Mouse (Mus musculus): ENCODE measurements around the gene Ksr2. TPM values are rescaled to one million over a fixed set of nuclear protein-coding genes. Genes with fewer than 3 reads are reported as not detected.

Ksr2 gene
- polyA plus RNA-seq, 1 experiment from 2014 or later, result 1.4 TPM

DNA sequence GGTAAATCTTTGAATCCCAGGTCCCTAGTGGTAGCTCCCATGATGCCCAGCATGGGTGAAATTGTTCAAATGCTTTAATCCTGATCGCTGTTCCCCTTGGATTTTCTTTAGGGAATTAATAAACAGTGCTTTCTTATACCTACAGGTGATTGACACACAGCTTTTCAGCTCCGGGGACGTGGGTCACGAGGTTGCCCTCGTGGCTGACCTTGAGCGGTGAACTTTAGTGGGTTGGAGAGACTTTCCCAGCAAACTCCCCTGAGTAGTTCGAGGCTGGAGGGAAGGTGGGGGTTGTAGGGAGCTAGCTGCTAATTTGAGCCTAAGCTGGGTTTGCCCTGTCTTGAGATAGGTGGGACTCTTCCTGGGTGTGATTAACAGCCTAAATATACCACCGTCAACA is 41.7 kb downstream of the Ksr2 start:
- no peak for ATAC-seq (ENCODE audit: insufficient read depth, low FRiP score, low TSS enrichment)
- no peak for DNase-seq (ENCODE audit: low spot score)

DNA sequence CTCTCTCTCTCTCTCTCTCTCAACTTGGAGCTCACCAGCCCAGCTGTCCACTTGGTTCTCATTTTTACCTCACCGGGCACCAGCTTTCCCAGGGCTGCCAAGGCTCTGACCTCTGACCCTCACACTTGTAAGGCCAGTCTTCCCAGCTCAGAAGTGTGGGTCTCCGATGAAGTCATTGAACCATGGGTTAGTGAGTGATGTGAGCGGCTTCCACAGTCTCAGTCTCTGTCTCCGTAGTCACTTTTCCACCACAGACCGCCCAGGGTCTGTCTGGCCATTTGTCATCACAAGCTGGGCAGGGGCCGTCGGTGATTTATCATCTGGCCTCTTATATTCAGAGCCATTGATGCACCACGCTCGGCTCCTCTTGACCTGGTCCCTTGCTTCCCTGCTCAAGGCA is 43.3 kb downstream of the Ksr2 start:
- H3K27me3 ChIP-seq (ENCODE audit: control insufficient read depth, insufficient read depth, low read length), result no peaks in the 10 kb centered on the region
- no peak overlapping the region for H3K9ac ChIP-seq (ENCODE audit: low read length)
- H3K4me2 ChIP-seq (ENCODE audit: low read depth), result no peak overlapping the region
- ATAC-seq (ENCODE audit: insufficient read depth, low FRiP score, low TSS enrichment), result no peak
- WGBS, result 43% methylated on average over 9 of the region's 9 CpGs
- no peak for DNase-seq (ENCODE audit: low spot score)
- H3K27ac ChIP-seq (ENCODE audit: low read depth, low read length), result no peak overlapping the region
- H3K36me3 ChIP-seq (ENCODE audit: control insufficient read depth, insufficient read depth, low read length), result no peaks in the 10 kb centered on the region
- H3K4me1 ChIP-seq (ENCODE audit: control insufficient read depth, insufficient read depth, low read length), result no peaks in the 10 kb centered on the region
- peaks cover 3% of the 10 kb centered on the region; the same call in 1 of the 2 replicates for H3K9me3 ChIP-seq (ENCODE audit: control insufficient read depth, low read length)
- no peak overlapping the region for H3K4me3 ChIP-seq (ENCODE audit: low read depth, low read length)

More for the DNA sequence above, 41.7 kb downstream of the Ksr2 start:
- no peaks in the 10 kb centered on the region for H3K27me3 ChIP-seq (ENCODE audit: control insufficient read depth, insufficient read depth, low read length)
- no peak overlapping the region for H3K4me3 ChIP-seq (ENCODE audit: low read depth, low read length)
- H3K27ac ChIP-seq (ENCODE audit: low read depth, low read length), result no peak overlapping the region
- H3K9ac ChIP-seq (ENCODE audit: low read length), result no peak overlapping the region
- no peaks in the 10 kb centered on the region for H3K9me3 ChIP-seq (ENCODE audit: control insufficient read depth, low read length)
- H3K36me3 ChIP-seq (ENCODE audit: control insufficient read depth, insufficient read depth, low read length), result no peaks in the 10 kb centered on the region
- 83% methylated on average over 8 of the region's 8 CpGs for WGBS
- H3K4me1 ChIP-seq (ENCODE audit: control insufficient read depth, insufficient read depth, low read length), result no peaks in the 10 kb centered on the region
- no peak overlapping the region for H3K4me2 ChIP-seq (ENCODE audit: low read depth)

DNA sequence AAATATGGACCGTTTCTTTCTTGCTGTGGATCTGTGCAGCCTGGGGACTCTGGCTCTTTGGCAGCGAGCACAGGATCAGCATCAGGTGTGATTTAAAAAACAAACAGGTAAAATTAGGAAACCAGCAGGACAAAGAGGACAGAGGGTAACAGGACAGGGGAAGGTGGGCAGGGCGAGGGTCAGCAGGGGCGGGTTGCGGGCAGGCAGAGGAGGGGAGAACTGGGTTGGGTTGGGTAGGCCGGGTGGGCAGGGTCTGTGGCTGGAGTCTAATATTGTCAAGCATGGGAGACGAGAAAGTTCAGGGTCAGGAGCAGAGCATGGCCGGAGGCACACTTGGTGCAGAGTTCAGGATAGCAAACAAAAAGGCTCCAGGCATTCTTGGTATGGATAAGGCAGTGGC is 43.8 kb downstream of the Ksr2 start:
- ATAC-seq (ENCODE audit: insufficient read depth, low FRiP score, low TSS enrichment), result no peak
- H3K36me3 ChIP-seq (ENCODE audit: control insufficient read depth, insufficient read depth, low read length), result no peaks in the 10 kb centered on the region
- WGBS, result 74% methylated on average over 8 of the region's 8 CpGs
- H3K4me3 ChIP-seq (ENCODE audit: low read depth, low read length), result no peak overlapping the region
- H3K27me3 ChIP-seq (ENCODE audit: control insufficient read depth, insufficient read depth, low read length), result no peaks in the 10 kb centered on the region
- no peak overlapping the region for H3K27ac ChIP-seq (ENCODE audit: low read depth, low read length)
- H3K9ac ChIP-seq (ENCODE audit: low read length), result no peak overlapping the region
- H3K9me3 ChIP-seq (ENCODE audit: control insufficient read depth, low read length), result peaks cover 3% of the 10 kb centered on the region; the same call in 1 of the 2 replicates
- H3K4me1 ChIP-seq (ENCODE audit: control insufficient read depth, insufficient read depth, low read length), result no peaks in the 10 kb centered on the region
- DNase-seq (ENCODE audit: low spot score), result no peak
- no peak overlapping the region for H3K4me2 ChIP-seq (ENCODE audit: low read depth)

DNA sequence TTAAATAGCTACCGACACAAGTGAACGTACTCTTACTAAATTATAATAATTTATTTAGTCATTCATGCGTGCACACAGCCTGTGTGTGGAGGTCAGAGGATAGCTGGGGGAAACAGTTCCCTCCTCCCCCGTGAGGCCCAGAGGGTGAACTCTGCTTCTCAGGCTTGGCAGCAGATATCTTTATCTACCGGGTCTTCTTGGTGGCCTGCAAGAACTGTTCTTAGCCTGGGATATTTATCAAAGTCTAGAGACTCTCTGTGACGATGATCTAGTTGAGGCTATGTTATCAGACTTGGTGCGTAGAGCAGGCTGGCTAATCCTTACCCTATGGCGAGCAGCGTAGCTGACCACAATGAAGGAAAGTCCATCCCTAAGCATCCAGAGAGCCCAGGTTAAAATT is 45.1 kb downstream of the Ksr2 start:
- H3K4me3 ChIP-seq (ENCODE audit: low read depth, low read length), result no peak overlapping the region
- H3K36me3 ChIP-seq (ENCODE audit: control insufficient read depth, insufficient read depth, low read length), result no peaks in the 10 kb centered on the region
- no peaks in the 10 kb centered on the region for H3K4me1 ChIP-seq (ENCODE audit: control insufficient read depth, insufficient read depth, low read length)
- no peaks in the 10 kb centered on the region for H3K27me3 ChIP-seq (ENCODE audit: control insufficient read depth, insufficient read depth, low read length)
- H3K9me3 ChIP-seq (ENCODE audit: control insufficient read depth, low read length), result peaks cover 3% of the 10 kb centered on the region; the same call in 1 of the 2 replicates
- ATAC-seq (ENCODE audit: insufficient read depth, low FRiP score, low TSS enrichment) (no peak), DNase-seq (ENCODE audit: low spot score) (no peak)
- no peak overlapping the region for H3K27ac ChIP-seq (ENCODE audit: low read depth, low read length)
- no peak overlapping the region for H3K4me2 ChIP-seq (ENCODE audit: low read depth)
- 84% methylated on average over 9 of the region's 9 CpGs for WGBS
- H3K9ac ChIP-seq (ENCODE audit: low read length), result no peak overlapping the region

DNA sequence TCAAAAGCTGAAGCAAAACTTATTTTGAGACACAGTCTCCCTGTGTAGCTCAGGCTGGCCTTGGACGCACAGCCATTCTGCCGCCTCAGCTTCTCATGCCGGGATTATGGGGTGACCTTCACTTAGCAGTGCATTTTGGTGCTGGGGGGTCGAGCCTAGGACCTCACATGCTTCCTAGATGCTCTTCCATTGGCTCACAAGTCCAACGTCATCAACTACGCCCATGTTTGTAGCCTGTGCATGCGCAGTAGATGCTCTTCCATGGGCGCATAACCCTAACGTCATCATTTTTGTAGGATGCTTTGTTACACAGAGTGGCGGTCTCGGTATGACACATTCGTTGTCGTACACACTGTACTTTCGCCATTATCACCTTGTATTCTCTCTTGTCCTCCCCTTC is 46.5 kb downstream of the Ksr2 start:
- no peak for ATAC-seq (ENCODE audit: insufficient read depth, low FRiP score, low TSS enrichment)
- WGBS, result 96% methylated on average over 14 of the region's 14 CpGs
- H3K9me3 ChIP-seq (ENCODE audit: control insufficient read depth, low read length), result peaks cover 3% of the 10 kb centered on the region; the same call in 1 of the 2 replicates

DNA sequence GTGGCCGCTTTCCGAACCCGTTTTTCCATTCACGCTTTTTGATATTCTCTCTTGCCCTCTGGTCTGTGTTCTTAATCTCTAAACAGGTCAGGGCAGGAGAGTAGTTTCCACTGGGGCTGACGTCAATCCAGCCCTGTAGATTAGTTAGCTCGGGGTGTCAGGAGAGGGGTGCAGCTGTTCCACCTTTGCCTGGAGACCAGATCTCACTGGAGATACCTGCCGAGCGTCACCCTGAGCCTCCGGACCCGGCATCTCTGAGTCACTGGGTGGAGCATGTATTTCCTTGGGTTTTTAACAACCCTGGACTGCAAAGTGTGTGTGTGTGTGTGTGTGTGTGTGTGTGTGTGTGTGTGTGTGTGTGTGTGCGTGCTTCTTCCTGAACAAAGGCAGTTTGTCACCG is 53.3 kb downstream of the Ksr2 start:
- WGBS, result 82% methylated on average over 10 of the region's 12 CpGs
- no peaks in the 10 kb centered on the region for H3K36me3 ChIP-seq (ENCODE audit: control insufficient read depth, insufficient read depth, low read length)

More for the DNA sequence above, 46.5 kb downstream of the Ksr2 start:
- Histone ChIP-seq H3K36me3 (ENCODE audit: control insufficient read depth, insufficient read depth, low read length) (no peaks in the 10 kb centered on the region), H3K27me3 (ENCODE audit: control insufficient read depth, insufficient read depth, low read length) (no peaks in the 10 kb centered on the region), H3K4me2 (ENCODE audit: low read depth) (no peak overlapping the region), H3K9ac (ENCODE audit: low read length) (no peak overlapping the region), H3K27ac (ENCODE audit: low read depth, low read length) (no peak overlapping the region), H3K4me3 (ENCODE audit: low read depth, low read length) (no peak overlapping the region), H3K4me1 (ENCODE audit: control insufficient read depth, insufficient read depth, low read length) (no peaks in the 10 kb centered on the region)
- DNase-seq (ENCODE audit: low spot score), result no peak

DNA sequence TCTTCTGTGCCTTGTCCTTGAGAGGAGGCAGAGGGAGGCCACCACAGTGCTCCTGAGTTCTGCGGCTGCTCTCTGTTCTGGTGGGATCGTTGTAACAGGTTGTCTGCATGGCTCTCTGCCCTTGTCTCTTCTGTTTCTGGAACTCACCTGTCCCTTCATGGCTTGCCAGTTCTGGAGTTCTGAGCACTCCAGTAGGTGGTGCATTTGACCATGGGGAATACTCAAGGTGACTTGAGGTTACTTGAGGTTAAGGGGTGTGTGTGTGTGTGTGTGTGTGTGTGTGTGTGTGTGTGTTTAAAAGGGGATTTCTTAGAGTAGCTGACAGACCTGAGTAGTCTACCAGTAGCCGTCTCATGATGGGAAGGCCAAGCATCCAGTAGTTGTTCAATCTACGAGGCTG is 55.2 kb downstream of the Ksr2 start:
- WGBS, result 91% methylated on average over 4 of the region's 4 CpGs
- H3K4me3 ChIP-seq (ENCODE audit: low read depth, low read length), result no peak overlapping the region
- H3K4me2 ChIP-seq (ENCODE audit: low read depth), result no peak overlapping the region
- no peaks in the 10 kb centered on the region for H3K27me3 ChIP-seq (ENCODE audit: control insufficient read depth, insufficient read depth, low read length)
- no peak overlapping the region for H3K9ac ChIP-seq (ENCODE audit: low read length)
- DNase-seq (ENCODE audit: low spot score) (no peak), ATAC-seq (ENCODE audit: insufficient read depth, low FRiP score, low TSS enrichment) (no peak)
- H3K9me3 ChIP-seq (ENCODE audit: control insufficient read depth, low read length), result no peaks in the 10 kb centered on the region
- no peaks in the 10 kb centered on the region for H3K4me1 ChIP-seq (ENCODE audit: control insufficient read depth, insufficient read depth, low read length)
- H3K36me3 ChIP-seq (ENCODE audit: control insufficient read depth, insufficient read depth, low read length), result no peaks in the 10 kb centered on the region
- no peak overlapping the region for H3K27ac ChIP-seq (ENCODE audit: low read depth, low read length)

More for the DNA sequence above, 53.3 kb downstream of the Ksr2 start:
- ATAC-seq (ENCODE audit: insufficient read depth, low FRiP score, low TSS enrichment) (no peak), DNase-seq (ENCODE audit: low spot score) (no peak)
- Histone ChIP-seq H3K9ac (ENCODE audit: low read length) (no peak overlapping the region), H3K4me2 (ENCODE audit: low read depth) (no peak overlapping the region), H3K27ac (ENCODE audit: low read depth, low read length) (no peak overlapping the region), H3K4me3 (ENCODE audit: low read depth, low read length) (no peak overlapping the region), H3K27me3 (ENCODE audit: control insufficient read depth, insufficient read depth, low read length) (no peaks in the 10 kb centered on the region), H3K9me3 (ENCODE audit: control insufficient read depth, low read length) (no peaks in the 10 kb centered on the region), H3K4me1 (ENCODE audit: control insufficient read depth, insufficient read depth, low read length) (no peaks in the 10 kb centered on the region)

DNA sequence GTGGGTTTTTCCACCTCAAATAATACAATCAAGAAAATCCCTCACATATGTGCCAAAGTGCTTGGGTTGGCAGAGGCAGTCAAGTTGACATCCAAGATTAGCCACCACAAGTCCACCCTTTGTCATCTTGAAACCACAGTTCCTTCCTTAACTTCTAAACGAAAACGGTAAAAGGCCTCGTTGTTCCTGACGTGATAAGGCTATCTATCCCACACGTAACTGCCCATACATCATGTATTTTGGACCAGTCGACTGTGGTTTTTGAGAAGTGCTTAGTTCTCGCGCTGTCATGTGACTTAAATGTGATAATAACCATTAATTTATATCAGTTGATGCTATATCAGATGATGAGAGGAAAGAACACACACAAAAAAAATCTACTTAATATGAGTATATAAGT is 55.8 kb downstream of the Ksr2 start:
- no peak overlapping the region for H3K27ac ChIP-seq (ENCODE audit: low read depth, low read length)
- H3K4me2 ChIP-seq (ENCODE audit: low read depth), result no peak overlapping the region
- no peak overlapping the region for H3K4me3 ChIP-seq (ENCODE audit: low read depth, low read length)
- H3K9ac ChIP-seq (ENCODE audit: low read length), result no peak overlapping the region
- H3K36me3 ChIP-seq (ENCODE audit: control insufficient read depth, insufficient read depth, low read length), result no peaks in the 10 kb centered on the region
- DNase-seq (ENCODE audit: low spot score) (no peak), ATAC-seq (ENCODE audit: insufficient read depth, low FRiP score, low TSS enrichment) (no peak)
- 91% methylated on average over 8 of the region's 8 CpGs for WGBS
- H3K9me3 ChIP-seq (ENCODE audit: control insufficient read depth, low read length), result no peaks in the 10 kb centered on the region
- H3K27me3 ChIP-seq (ENCODE audit: control insufficient read depth, insufficient read depth, low read length), result no peaks in the 10 kb centered on the region
- H3K4me1 ChIP-seq (ENCODE audit: control insufficient read depth, insufficient read depth, low read length), result no peaks in the 10 kb centered on the region

DNA sequence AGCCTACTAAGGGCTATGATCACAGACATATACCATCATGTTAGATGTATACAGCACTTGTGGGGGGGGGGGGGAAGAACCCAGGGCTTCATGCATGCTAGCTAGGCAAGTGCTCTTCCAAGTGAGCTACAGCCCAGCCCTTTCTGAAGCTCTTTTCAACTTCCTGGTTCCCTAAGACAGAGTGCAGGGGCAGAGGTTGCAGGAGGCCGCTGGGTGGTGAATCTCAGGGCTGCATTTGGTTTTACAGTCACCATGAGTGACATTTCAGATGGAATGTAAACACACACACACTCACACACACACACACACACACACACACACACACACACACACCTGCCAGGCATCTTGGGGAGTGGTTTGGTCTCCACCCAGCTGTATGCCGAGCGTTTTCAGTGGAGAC is 67.4 kb downstream of the Ksr2 start:
- Histone ChIP-seq H3K4me1 (ENCODE audit: control insufficient read depth, insufficient read depth, low read length) (no peaks in the 10 kb centered on the region), H3K4me2 (ENCODE audit: low read depth) (no peak overlapping the region), H3K9me3 (ENCODE audit: control insufficient read depth, low read length) (no peaks in the 10 kb centered on the region), H3K36me3 (ENCODE audit: control insufficient read depth, insufficient read depth, low read length) (no peaks in the 10 kb centered on the region), H3K27ac (ENCODE audit: low read depth, low read length) (no peak overlapping the region), H3K27me3 (ENCODE audit: control insufficient read depth, insufficient read depth, low read length) (no peaks in the 10 kb centered on the region), H3K4me3 (ENCODE audit: low read depth, low read length) (no peak overlapping the region), H3K9ac (ENCODE audit: low read length) (no peak overlapping the region)
- WGBS, result 86% methylated on average over 3 of the region's 3 CpGs
- no peak for ATAC-seq (ENCODE audit: insufficient read depth, low FRiP score, low TSS enrichment)
- DNase-seq (ENCODE audit: low spot score), result no peak
